Mouse (Mus musculus) kidney, embryonic 14.5 days (tissue): ENCODE measurements around the gene Trim46. TPM values are rescaled to one million over a fixed set of nuclear protein-coding genes. Genes with fewer than 3 reads are reported as not detected.

ENCODE experiments used
- ATAC-seq: fragments of 200-750 bp; cut with Nextera tagmentation; 2 replicates; pipeline ENCODE4 v1.8.0; 2017; ENCODE audit warnings: moderate number of reproducible peaks, mild to moderate bottlenecking, moderate TSS enrichment, moderate library complexity; ENCODE audit not compliant: low FRiP score, low TSS enrichment
- H3K27ac ChIP-seq: fragments of 300-500 bp; sonication (generic); 2 replicates; pipeline ENCODE4 v1.5.1; 2014; ENCODE audit warnings: low read depth, mild to moderate bottlenecking, low read length, moderate library complexity, mixed read lengths
- H3K27me3 ChIP-seq: fragments of 300-500 bp; sonication (generic); 2 replicates; pipeline ENCODE4 v1.6.1; 2014; ENCODE audit warnings: mild to moderate bottlenecking, low read length; ENCODE audit not compliant: control insufficient read depth, insufficient read depth
- H3K36me3 ChIP-seq: fragments of 300-500 bp; sonication (generic); 2 replicates; pipeline ENCODE4 v1.6.1; 2014; ENCODE audit warnings: low read length, mixed read lengths; ENCODE audit not compliant: control insufficient read depth, insufficient read depth
- H3K4me1 ChIP-seq: fragments of 300-500 bp; sonication (generic); 2 replicates; pipeline ENCODE4 v1.6.1; 2014; ENCODE audit warnings: low read length, mixed read lengths; ENCODE audit not compliant: control insufficient read depth, insufficient read depth
- H3K4me2 ChIP-seq: fragments of 300-500 bp; sonication (generic); replicated peaks from 2 replicates; pipeline ENCODE4 v1.6.1; 2014; ENCODE audit warnings: low read depth, mild to moderate bottlenecking, low read length
- H3K4me3 ChIP-seq: fragments of 300-500 bp; sonication (generic); 2 replicates; pipeline ENCODE4 v1.5.1; 2014; ENCODE audit warnings: mild to moderate bottlenecking, low read length
- H3K9ac ChIP-seq: fragments of 300-500 bp; sonication (generic); 2 replicates; pipeline ENCODE4 v1.6.1; 2014; ENCODE audit warnings: low read depth, mild to moderate bottlenecking, low read length, moderate library complexity
- H3K9me3 ChIP-seq: fragments of 300-500 bp; sonication (generic); 2 replicates; pipeline ENCODE4 v1.6.1; 2016; ENCODE audit warnings: low read length; ENCODE audit not compliant: control insufficient read depth
- WGBS: fragments of 180-500 bp; shearing (Covaris S2); extraction: QIAGEN DNeasy Blood & Tissue Kit; methylation state at CpG from one replicate; pipeline ENCODE4 v1.1.7; 2014; 5-methylcytosine and 5-hydroxymethylcytosine counted together
- polyA plus RNA-seq: library from polyadenylated mRNA; unstranded; fragments of >200 nt; fragmentation: Nextera tagmentation; extraction: Ambion mirVana; gene quantifications from 2 replicates; pipeline ENCODE4 v1.2.1, GENCODE M21; 2014

Trim46 gene
- polyA plus RNA-seq, 1 experiment from 2014 or later, result 3.6 TPM

DNA sequence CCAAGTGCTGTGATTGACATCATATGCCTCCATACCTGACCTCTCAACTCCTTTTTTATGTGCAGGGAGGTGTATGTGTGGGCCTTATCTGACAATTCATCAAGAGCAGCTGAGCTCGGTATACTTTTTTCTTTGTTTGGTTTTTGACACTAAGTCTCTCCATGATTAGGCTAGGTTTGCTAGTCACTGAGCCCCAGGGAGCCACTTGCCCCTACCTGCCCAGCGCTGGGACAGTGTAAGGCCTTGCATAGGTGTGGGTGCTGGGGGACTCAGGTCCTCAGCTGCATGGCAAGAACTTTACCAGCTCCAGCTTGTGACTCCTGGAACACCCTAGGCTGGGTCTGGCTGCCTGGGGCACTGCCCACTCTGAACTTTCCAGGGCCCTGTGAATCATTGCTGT is 39.4 kb downstream of the Trim46 start:
- H3K36me3 ChIP-seq, result peaks cover 49% of the 10 kb centered on the region
- no peak overlapping the region for H3K4me2 ChIP-seq
- H3K9me3 ChIP-seq, result no peaks in the 10 kb centered on the region
- peaks cover 4% of the 10 kb centered on the region for H3K4me1 ChIP-seq
- no peaks in the 10 kb centered on the region for H3K27me3 ChIP-seq
- no peak overlapping the region for H3K4me3 ChIP-seq
- no peak overlapping the region for H3K27ac ChIP-seq
- 88% methylated on average over 2 of the region's 2 CpGs for WGBS
- no peak for ATAC-seq
- no peak overlapping the region for H3K9ac ChIP-seq

DNA sequence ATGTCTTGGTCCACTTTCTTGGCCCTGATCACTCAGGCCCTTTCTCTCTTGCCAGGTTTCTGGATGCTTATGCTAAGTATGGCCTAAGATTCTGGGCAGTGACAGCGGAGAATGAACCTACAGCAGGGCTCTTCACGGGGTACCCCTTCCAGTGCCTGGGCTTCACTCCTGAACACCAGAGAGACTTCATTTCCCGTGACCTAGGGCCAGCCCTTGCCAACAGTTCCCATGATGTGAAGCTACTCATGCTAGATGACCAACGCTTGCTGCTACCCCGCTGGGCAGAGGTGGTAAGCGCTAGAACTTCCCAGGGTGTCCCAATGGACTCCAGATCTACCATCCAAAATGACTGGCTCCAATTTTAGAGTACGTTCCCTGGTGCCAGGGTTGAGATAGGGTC is 40.0 kb downstream of the Trim46 start:
- peaks cover 48% of the 10 kb centered on the region for H3K36me3 ChIP-seq
- no peaks in the 10 kb centered on the region for H3K9me3 ChIP-seq
- H3K27ac ChIP-seq, result no peak overlapping the region
- no peak for ATAC-seq
- H3K27me3 ChIP-seq, result no peaks in the 10 kb centered on the region
- WGBS, result 87% methylated on average over 7 of the region's 7 CpGs
- H3K4me2 ChIP-seq, result no peak overlapping the region
- H3K4me3 ChIP-seq, result no peak overlapping the region
- H3K4me1 ChIP-seq, result peaks cover 4% of the 10 kb centered on the region
- H3K9ac ChIP-seq, result no peak overlapping the region

DNA sequence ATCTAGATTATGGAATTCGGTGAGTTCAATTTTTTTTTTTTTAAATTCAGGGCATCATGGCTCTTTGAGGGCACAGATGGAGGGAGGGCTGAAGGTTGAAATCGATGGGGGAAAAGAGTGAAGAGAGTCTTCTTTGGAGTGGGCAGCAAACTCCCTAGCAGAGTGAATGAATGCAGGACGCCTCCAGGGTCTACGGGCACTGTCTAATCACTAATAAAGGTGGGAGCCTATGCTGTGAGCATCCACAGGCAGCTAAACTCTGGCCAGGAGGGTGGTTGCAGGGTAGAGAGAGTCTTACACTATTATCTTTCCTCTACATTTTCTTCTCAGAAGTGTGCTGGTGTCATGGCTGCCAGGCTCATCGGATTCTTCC is 43.0 kb downstream of the Trim46 start:
- Histone ChIP-seq H3K36me3 (peaks cover 21% of the 10 kb centered on the region), H3K4me3 (peak overlapping the region; percentile 56), H3K4me1 (peaks cover 4% of the 10 kb centered on the region), H3K9me3 (no peaks in the 10 kb centered on the region), H3K27me3 (no peaks in the 10 kb centered on the region), H3K4me2 (peak overlapping the region; percentile 54), H3K9ac (peak overlapping the region; percentile 48), H3K27ac (no peak overlapping the region)
- 44% methylated on average over 5 of the region's 5 CpGs for WGBS
- ATAC-seq, result 0 out of 2 replicates have a peak, but pooled peaks have one; percentile 26

DNA sequence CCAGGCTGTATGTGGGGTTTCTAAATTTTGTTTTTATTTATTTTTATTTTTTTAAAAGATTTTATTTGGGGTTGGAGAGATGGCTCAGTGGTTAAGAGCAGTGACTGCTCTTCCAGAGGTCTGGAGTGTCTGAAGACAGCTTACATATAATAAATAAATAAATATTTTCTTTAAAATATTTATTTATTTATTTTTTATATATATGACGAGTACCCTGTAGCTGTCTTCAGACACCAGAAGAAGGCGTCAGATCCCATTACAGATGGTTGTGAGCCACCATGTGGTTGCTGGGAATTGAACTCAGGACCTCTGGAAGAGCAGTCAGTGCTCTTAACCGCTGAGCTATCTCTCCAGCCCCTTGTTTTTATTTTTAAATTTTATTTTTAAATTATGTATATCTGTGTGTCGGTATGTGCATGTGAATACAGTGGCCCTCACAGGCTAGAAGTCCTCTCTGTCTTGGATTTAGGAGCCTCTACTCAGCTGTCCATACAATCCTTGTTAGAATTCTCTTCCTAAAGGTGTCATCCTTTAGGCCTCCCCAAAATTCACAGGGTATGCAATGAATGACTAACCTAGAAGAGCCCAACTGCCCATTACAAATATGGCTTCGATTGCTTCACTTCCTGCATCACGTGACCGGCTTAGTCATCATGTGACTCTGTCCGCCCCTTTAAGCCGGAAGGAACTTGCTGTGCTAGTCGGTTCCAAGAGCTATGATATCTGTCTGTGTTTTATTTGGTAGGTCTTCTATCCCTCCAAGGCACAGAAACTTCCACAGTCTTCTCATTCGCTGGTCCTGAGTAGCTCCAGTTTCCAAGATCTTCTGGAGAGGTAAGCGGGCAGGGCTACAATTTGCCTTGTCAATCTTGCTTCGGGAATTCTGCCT is 43.6 kb downstream of the Trim46 start, which contains the start of gene Gba:
Gba (plus strand) TSS at position 676 of the 889 bp plus-strand sequence.
- peak within 1 kb of the TSS; percentile 48 for H3K9ac ChIP-seq
- H3K36me3 ChIP-seq, result peaks cover 15% of the 10 kb centered on the region
- H3K27ac ChIP-seq, result no peak within 1 kb of the TSS
- H3K27me3 ChIP-seq, result no peaks in the 10 kb centered on the region
- H3K4me2 ChIP-seq, result peak within 1 kb of the TSS; percentile 54
- 27% methylated on average over 13 of the region's 13 CpGs for WGBS
- no peaks in the 10 kb centered on the region for H3K9me3 ChIP-seq
- peak within 1 kb of the TSS; percentile 56 for H3K4me3 ChIP-seq
- ATAC-seq, result peak; percentile 88
- H3K4me1 ChIP-seq, result peaks cover 4% of the 10 kb centered on the region

DNA sequence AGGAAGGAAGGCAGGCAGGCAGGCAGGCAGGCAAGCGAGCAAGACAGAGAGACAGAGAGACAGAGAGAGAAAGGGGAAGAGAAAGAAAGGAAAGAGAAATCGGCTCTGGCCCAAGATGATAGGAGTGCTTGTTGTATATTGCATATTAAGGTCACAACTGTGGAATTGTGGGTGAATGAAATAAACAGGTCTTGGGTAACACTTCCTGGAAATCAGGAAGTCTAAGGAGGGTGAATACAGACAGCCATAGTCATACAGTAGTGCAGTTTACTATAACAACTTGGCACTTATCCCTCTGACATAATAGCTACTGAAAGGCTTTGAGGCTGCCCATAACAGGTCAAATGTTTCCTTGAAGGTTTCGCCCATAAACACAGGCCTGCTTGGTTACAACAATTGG is 46.3 kb downstream of the Trim46 start:
- Histone ChIP-seq H3K27me3 (no peaks in the 10 kb centered on the region), H3K4me1 (peaks cover 4% of the 10 kb centered on the region), H3K9me3 (no peaks in the 10 kb centered on the region), H3K4me2 (no peak overlapping the region), H3K4me3 (no peak overlapping the region), H3K36me3 (no peaks in the 10 kb centered on the region), H3K27ac (no peak overlapping the region), H3K9ac (no peak overlapping the region)
- no peak for ATAC-seq
- WGBS, result 86% methylated on average over 3 of the region's 3 CpGs

DNA sequence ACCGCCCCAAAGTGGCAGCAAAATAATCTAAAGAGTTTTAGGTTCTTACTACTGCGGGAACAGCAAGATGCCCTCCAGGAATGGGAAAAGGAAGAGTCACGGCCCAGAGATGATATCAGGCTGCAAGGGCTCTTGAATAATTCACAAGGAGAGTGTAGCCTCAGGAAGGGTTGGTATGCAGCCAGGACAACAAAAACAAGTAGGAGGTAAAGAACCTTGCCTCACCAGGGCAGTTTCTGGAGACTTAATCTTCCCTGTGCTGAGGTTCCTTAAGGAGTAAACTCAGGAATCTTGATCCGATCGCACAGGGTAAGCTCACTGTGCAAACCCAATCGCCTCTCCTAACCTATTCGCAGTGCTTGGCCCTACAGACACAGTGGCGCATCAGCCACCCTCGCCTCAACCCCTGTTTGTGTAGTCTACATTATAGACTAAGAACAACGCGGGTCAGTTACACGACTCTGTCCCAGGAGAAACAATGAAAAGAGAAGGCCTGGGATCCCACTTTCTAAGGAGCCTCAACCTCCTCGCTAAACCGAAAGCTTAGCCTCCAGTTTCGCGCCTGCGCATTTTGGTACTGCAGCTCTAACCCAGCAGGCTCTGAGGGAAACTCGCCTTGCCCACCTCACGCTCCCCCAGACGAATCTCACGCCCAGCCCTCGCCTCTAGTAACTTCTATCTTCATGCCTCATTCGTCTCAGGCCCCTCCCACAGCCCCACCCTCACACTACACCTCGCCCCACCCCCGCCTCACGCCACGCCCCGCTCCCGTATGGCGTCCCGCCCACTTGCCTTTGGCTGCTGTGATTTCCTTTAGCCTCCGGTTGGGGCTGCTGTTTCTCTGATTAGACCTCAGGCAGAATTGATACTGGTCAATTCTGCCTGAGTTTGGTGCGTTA is 49.9 kb downstream of the Trim46 start:
- peak overlapping the region; percentile 67 for H3K9ac ChIP-seq
- no peaks in the 10 kb centered on the region for H3K36me3 ChIP-seq
- peak overlapping the region; percentile 56 for H3K4me2 ChIP-seq
- H3K9me3 ChIP-seq, result no peaks in the 10 kb centered on the region
- no peaks in the 10 kb centered on the region for H3K4me1 ChIP-seq
- H3K27me3 ChIP-seq, result no peaks in the 10 kb centered on the region
- peak; percentile 98 for ATAC-seq
- peak overlapping the region; percentile 82 for H3K27ac ChIP-seq
- H3K4me3 ChIP-seq, result peak overlapping the region; percentile 33; the same call in 1 of the 2 replicates
- 8% methylated on average over 33 of the region's 33 CpGs for WGBS

DNA sequence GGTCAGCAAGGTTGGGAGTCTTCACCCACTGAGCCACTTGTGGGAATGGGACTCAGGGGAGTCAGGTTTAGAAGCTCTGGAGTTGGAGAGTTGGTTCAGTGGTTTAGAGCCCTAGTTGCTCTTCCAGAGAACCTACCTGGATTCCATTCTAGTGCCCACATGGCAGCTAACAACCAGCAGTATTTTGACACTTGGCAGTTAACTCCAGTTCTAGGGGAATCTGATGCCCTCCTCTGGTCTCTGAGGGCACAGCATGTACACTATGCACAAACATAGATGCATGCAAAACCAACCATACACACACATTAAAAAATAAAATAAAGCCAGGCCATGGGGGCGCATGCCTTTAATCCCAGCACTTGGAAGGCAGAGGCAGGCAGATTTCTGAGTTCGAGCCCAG is 52.3 kb downstream of the Trim46 start:
- H3K4me2 ChIP-seq, result no peak overlapping the region
- no peak overlapping the region for H3K4me3 ChIP-seq
- no peak overlapping the region for H3K9ac ChIP-seq
- ATAC-seq, result no peak
- H3K9me3 ChIP-seq, result no peaks in the 10 kb centered on the region
- no peak overlapping the region for H3K27ac ChIP-seq
- no peaks in the 10 kb centered on the region for H3K36me3 ChIP-seq
- WGBS, result 88% methylated on average over 2 of the region's 2 CpGs
- no peaks in the 10 kb centered on the region for H3K27me3 ChIP-seq
- peaks cover under 1% of the 10 kb centered on the region; the same call in 1 of the 2 replicates for H3K4me1 ChIP-seq

DNA sequence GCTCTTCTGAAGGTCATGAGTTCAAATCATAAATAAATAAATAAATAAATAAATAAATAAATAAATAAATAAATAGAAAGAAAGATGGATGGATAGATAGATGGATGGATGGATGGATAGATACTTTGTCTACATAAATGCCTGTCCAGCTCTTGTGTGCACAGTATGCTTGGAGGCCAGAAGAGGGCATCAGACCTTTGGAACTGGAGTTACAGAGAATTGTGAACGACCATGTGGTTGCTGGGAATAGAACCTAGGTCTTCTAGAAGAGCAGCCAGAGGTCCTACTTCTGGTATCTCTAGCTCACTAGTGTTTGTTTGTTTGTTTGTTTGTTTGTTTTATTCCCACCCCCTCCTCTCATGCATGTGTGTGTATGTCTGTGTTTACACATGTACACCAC is 52.8 kb downstream of the Trim46 start:
- no peak overlapping the region for H3K4me3 ChIP-seq
- H3K27ac ChIP-seq, result no peak overlapping the region
- H3K4me1 ChIP-seq, result peaks cover 5% of the 10 kb centered on the region; the same call in 1 of the 2 replicates
- whole genome bisulfite sequencing, result 70% methylated on average over 1 of the region's 1 CpGs
- no peaks in the 10 kb centered on the region for H3K27me3 ChIP-seq
- peaks cover 4% of the 10 kb centered on the region for H3K36me3 ChIP-seq
- ATAC-seq, result no peak
- H3K9me3 ChIP-seq, result no peaks in the 10 kb centered on the region
- no peak overlapping the region for H3K9ac ChIP-seq
- H3K4me2 ChIP-seq, result no peak overlapping the region
